Mouse (Mus musculus) E14TG2a.4 (cell line): ENCODE measurements at regions not wholly inside any gene's neighbourhood (a gene's known extent, or its start where the extent isn't known, plus 50 kb on each side); places are given as distances from the start of the nearest gene placed in this dataset.

Experiments
- H3K27me3 ChIP-seq: 2 replicates; pipeline ENCODE4 v1.6.1; 2014; ENCODE audit warnings: low read length, control low read depth; ENCODE audit not compliant: insufficient read depth
- H3K36me3 ChIP-seq: 2 replicates; pipeline ENCODE4 v1.6.1; 2014; ENCODE audit warnings: low read length, control low read depth; ENCODE audit not compliant: insufficient read depth
- H3K4me1 ChIP-seq: replicated peaks from 2 replicates; pipeline ENCODE4 v1.6.1; 2014; ENCODE audit warnings: low read depth, low read length, control low read depth
- H3K4me3 ChIP-seq: replicated peaks from 2 replicates; pipeline ENCODE4 v1.5.1; 2014; ENCODE audit warnings: mild to moderate bottlenecking, low read length
- H3K9me3 ChIP-seq: 2 replicates; pipeline ENCODE4 v1.6.1; 2014; ENCODE audit warnings: low read length, control low read depth
- CTCF ChIP-seq: conservative IDR thresholded peaks from 2 replicates; pipeline ENCODE4 v1.5.1; 2014; ENCODE audit warnings: low read length
- NANOG ChIP-seq: IDR thresholded peaks from 2 replicates; pipeline ENCODE4 v1.6.1; 2014; ENCODE audit warnings: borderline replicate concordance, low read length, mixed read lengths
- POU5F1 ChIP-seq: IDR thresholded peaks from 2 replicates; pipeline ENCODE4 v1.6.1; 2014; ENCODE audit warnings: low read length, borderline replicate concordance

DNA sequence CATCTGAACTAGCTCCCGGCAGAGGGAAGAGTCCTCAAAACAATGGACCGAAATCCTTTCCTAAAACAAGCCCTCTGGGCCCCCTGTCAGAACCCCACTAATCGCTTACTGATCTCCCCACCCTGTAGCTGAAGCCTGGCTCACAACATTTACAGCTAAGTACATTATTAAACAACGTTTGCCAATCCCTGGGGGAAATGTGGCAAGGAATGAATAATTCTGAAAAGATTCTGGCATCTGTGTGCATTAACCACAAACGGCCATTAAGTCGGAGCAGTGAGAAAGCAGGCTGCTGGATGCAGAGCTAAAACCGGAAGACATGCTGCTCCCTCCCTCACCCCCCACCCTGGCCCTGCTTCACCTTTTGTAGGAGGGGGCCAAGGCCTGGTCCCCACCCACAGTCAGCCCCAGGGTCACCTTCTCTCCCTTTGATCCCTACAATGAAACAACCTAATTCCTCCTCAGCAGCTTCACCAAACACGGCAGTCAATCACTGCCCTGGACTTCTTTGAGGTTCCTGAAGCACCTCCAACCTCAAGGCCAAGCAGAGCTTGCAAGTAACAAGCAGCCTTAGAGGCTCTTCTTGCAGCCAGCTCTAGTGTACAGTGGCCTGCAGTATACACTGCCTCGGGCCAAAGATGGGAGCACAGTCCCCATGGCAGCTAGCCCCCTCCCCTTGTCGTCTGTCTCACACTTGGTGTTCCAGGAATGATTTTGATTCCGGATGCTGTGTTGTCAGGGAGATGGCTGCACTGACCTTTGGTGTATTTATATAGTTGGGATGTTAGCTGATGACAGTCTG lies 175.2 kb downstream of the Sh3bp4 start:
- TF ChIP-seq NANOG (no peak), POU5F1 (no peak), CTCF (no peak)
- H3K4me3 ChIP-seq: no peak overlapping the region
- H3K36me3 ChIP-seq: no peaks in the 10 kb centered on the region

DNA sequence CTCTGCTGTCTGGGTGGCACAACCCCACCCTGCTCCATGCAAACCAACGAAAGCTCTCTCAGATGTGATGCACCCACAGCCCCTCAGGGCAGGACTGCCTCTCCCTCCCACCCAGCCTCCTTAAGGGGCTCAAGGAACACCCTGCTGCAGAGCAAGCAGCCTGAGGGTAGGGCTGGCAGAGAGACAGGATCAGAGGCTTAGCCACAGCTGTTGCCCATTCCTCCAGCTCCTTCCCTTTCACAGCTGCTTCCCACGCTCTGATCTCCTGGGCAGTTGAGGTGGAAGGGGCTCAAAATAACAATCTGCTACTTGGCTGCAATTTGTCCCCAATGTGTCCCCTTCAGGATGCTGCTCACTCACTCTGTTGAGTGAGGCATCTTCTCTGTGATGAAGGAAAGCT lies 181.5 kb downstream of the Sh3bp4 start:
- Histone ChIP-seq H3K36me3 (no peaks in the 10 kb centered on the region), H3K4me1 (peaks cover 4% of the 10 kb centered on the region; the same call in 1 of the 2 replicates), H3K9me3 (peaks cover 10% of the 10 kb centered on the region), H3K4me3 (no peak overlapping the region), H3K27me3 (peaks cover 3% of the 10 kb centered on the region; the same call in 1 of the 2 replicates)
- no peak for TF ChIP-seq CTCF

More for the DNA sequence above, 175.2 kb downstream of the Sh3bp4 start:
- Histone ChIP-seq H3K27me3 (no peaks in the 10 kb centered on the region), H3K9me3 (peaks cover 24% of the 10 kb centered on the region), H3K4me1 (no peaks in the 10 kb centered on the region)

DNA sequence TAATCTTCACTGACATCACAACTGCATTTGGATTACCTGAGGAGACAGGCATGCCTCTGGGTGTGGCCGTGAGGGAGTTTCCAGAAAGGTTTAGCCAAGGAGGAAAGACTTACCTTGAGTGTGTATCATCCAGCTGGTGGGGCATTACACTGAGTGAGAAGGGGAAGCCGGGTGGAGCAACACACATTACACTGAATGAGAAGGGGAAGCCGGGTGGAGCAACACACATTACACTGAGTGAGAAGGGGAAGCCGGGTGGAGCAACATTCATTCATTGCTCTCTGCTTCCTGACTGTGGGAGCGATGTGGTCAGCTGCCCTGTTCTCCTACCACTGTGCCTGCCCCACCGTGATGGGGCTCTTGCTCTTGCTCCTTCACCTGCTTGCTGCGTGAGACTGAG lies 182.3 kb downstream of the Sh3bp4 start:
- H3K36me3 ChIP-seq: no peaks in the 10 kb centered on the region
- no peak overlapping the region for H3K4me3 ChIP-seq
- TF ChIP-seq NANOG (no peak), POU5F1 (no peak), CTCF (no peak)
- H3K9me3 ChIP-seq: peaks cover 3% of the 10 kb centered on the region
- H3K27me3 ChIP-seq: peaks cover 3% of the 10 kb centered on the region; the same call in 1 of the 2 replicates
- peaks cover 4% of the 10 kb centered on the region; the same call in 1 of the 2 replicates for H3K4me1 ChIP-seq

DNA sequence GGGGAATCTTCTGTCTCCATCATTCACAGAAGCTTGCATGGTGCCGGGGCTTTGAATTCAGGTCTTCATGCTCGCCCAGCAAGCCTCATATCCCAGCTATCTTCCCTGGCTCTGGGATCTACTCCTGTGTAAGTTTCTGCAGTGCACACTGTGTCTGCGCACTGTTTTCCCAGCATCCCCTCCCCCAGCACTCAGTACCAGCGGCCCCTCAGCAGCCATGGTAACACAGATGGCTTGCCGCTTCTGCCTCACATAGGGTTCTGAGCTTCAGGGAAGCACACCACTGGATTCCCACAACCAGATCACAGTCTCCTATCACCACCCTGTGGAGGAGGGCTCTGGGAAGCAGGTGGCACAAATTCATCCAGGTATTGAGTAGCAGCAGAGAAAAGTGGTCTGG lies 187.7 kb downstream of the Sh3bp4 start:
- H3K4me1 ChIP-seq: no peaks in the 10 kb centered on the region
- H3K36me3 ChIP-seq: no peaks in the 10 kb centered on the region
- no peak for TF ChIP-seq POU5F1
- H3K9me3 ChIP-seq: peaks cover 3% of the 10 kb centered on the region; the same call in 1 of the 2 replicates
- peaks cover 4% of the 10 kb centered on the region; the same call in 1 of the 2 replicates for H3K27me3 ChIP-seq
- H3K4me3 ChIP-seq: no peak overlapping the region

DNA sequence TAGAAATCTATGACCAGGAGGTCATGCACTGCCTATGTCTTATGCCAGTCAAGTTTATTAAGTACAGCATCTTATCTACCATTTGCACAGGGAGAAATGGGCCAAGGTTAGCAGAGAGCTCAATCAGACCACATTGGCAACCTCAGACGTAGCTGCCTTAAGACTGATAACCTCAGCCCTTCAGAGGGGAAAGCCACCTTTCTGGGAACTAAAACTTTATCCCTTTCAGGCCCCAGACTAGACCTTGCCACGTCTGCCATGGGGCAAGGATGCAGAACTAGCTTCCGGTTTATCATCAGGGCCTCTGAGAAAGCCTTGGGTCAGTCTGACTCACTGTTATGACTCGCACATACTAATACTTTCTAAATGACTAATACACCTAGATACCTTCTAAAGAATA lies 188.8 kb upstream of the Agap1 start:
- TF ChIP-seq NANOG: no peak
- TF ChIP-seq POU5F1: no peak
- TF ChIP-seq CTCF: no peak

DNA sequence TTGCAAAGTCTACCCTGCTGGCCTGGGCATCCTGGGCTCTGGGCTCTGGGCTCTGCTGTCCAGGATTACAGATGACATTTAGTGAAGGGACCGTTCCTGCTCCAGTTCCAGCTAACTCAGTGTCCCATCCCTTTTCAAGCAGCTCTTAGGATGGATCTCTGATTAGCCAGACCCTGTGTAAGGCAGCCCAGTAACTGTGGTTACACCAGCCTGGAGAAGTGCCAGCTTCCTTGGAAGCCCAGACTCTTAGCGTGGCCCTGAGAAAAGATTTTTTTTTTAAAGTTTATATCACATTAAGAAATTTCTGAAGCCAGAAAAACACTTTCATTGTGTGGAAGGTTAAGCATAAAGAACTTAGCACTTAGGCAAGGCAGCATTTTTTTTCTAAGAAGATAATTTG lies 185.8 kb upstream of the Agap1 start:
- Histone ChIP-seq H3K4me3 (no peak overlapping the region), H3K4me1 (no peaks in the 10 kb centered on the region), H3K27me3 (0 out of 2 replicates have a peak, but pooled peaks cover 4% of the 10 kb centered on the region), H3K36me3 (no peaks in the 10 kb centered on the region), H3K9me3 (no peaks in the 10 kb centered on the region)
- no peak for TF ChIP-seq NANOG
- TF ChIP-seq CTCF: no peak
- TF ChIP-seq POU5F1: no peak

More for the DNA sequence above, 188.8 kb upstream of the Agap1 start:
- Histone ChIP-seq H3K4me1 (no peaks in the 10 kb centered on the region), H3K36me3 (no peaks in the 10 kb centered on the region), H3K4me3 (no peak overlapping the region), H3K27me3 (no peaks in the 10 kb centered on the region), H3K9me3 (peaks cover 3% of the 10 kb centered on the region; the same call in 1 of the 2 replicates)

DNA sequence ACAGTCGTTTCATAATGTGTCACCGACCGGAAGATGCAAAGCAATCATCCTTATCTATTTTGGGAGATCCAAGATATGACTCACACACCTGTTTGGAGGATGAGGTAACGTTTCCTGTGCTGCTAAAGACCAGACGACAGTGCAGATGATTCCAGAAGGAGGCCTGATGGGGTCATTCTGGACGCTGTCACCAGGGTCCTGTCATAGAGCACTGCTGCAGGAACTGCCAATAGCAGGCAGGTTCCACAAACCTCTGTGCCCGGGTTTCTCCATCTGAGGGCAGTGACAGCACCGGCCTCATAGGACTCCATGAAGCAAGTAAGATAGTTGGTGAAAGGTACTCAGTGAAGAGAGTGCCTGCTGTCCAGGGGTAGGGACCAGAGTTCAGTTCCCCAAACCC lies 182.9 kb upstream of the Agap1 start:
- Histone ChIP-seq H3K9me3 (no peaks in the 10 kb centered on the region), H3K36me3 (no peaks in the 10 kb centered on the region)

DNA sequence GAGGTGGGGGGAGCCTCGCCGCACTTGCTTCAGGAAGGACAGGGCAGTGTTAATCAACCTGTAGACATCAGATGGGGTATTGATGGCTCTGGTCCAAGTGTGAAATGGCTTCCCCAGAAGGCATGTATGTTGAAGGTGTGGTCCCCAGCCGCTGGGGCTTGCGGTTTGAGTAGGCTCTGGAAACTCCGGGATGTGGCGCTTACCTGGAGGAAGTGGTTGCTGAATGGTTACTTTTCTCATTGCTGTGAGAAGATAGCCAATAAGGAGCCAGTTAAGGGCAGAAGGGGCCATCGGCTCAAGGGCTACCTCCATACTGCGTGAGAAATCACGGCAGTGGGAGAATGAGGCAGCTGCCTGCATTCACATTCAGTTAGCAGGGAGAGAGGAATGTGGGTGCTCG lies 181.6 kb upstream of the Agap1 start:
- Histone ChIP-seq H3K27me3 (0 out of 2 replicates have a peak, but pooled peaks cover 4% of the 10 kb centered on the region), H3K4me1 (no peaks in the 10 kb centered on the region), H3K36me3 (no peaks in the 10 kb centered on the region), H3K4me3 (no peak overlapping the region), H3K9me3 (no peaks in the 10 kb centered on the region)
- TF ChIP-seq POU5F1 (no peak), CTCF (no peak), NANOG (no peak)

More for the DNA sequence above, 182.9 kb upstream of the Agap1 start:
- Histone ChIP-seq H3K27me3 (0 out of 2 replicates have a peak, but pooled peaks cover 4% of the 10 kb centered on the region), H3K4me3 (no peak overlapping the region), H3K4me1 (no peaks in the 10 kb centered on the region)
- TF ChIP-seq POU5F1 (no peak), CTCF (no peak), NANOG (no peak)

DNA sequence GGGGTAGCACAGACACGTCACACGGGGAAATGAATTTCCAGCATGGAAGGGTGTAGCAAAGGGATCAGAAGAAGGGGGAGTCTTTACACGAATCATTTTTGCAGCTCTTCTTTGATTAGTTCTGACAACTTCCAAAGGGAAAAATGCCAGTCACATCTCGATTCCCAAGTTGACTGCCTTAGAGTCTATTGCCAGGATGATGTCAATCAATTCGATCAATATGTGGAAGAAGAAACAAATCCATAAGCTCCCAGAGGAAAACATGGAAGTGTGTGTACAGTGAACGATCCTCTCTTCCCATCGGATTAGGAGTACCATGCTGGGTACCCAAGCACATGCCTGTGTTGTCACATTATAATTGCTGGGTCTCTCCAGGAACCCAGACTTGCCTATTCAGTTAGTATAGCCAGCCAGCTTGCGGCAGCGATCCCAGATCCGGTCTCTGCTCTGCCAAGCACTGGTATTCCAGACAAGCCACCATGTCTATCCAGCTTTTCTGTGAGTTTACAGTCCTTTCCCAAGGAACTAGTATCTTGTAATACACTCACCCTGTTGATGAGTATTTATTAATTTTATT lies 180.7 kb upstream of the Agap1 start:
- Histone ChIP-seq H3K4me3 (no peak overlapping the region), H3K27me3 (0 out of 2 replicates have a peak, but pooled peaks cover 4% of the 10 kb centered on the region), H3K4me1 (no peaks in the 10 kb centered on the region), H3K36me3 (no peaks in the 10 kb centered on the region), H3K9me3 (no peaks in the 10 kb centered on the region)
- TF ChIP-seq POU5F1 (no peak), NANOG (no peak), CTCF (no peak)
